Mouse (Mus musculus) effector memory CD4-positive, alpha-beta T cell, adult 5 months (primary cell): ENCODE data around the gene Rad23b. TPM values are rescaled to one million over a fixed set of nuclear protein-coding genes. Genes with fewer than 3 reads are reported as not detected.

Experiments
- polyA plus RNA-seq: library from polyadenylated mRNA; unstranded; fragments of 100-300 nt; shearing (Covaris generic); gene quantifications from one replicate; pipeline ENCODE4 v1.2.1, GENCODE M21; 2017

Gene Rad23b
- 69.4 TPM for polyA plus RNA-seq

GRCm38 (mm10) chr4:55349452-55350218 lies at the start of gene Rad23b:
Gene Rad23b, plus strand, starts transcription at chr4:55350043.

Other genes starting within 250 kb of the Rad23b start
- 25.9 TPM for gene Klf4, start 182.4 kb downstream of the Rad23b start, polyA plus RNA-seq